Mouse (Mus musculus): ENCODE data around the gene Chmp2b. TPM values are rescaled to one million over a fixed set of nuclear protein-coding genes. Genes with fewer than 3 reads are reported as not detected.

Gene Chmp2b
- polyA plus RNA-seq, 1 experiment = 46.7 TPM

DNA sequence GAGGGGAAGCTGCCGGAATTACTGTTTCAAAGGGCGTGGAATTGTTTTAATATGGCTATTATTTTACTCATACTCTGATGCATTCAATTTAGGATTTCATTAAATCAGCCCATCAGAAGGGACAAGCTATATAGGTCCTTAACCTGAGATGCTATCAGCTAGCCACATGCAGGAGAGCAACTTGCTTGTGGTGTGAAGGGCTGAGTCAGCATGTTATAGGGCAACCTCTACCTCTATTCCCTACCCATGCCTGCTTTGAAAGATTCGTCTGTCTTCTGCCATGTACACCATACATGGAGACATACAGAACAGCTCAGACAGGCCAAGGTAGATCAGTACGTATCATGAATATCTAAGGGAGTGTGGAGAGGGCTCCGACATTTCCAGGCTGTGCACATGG is 35.8 kb downstream of the Chmp2b start:
- H3K4me1 ChIP-seq (ENCODE audit: control insufficient read depth, insufficient read depth, insufficient read length, low read length) = no peaks in the 10 kb centered on the region
- no peak overlapping the region for H3K27ac ChIP-seq (ENCODE audit: insufficient read depth, low read depth, low read length)
- H3K4me3 ChIP-seq (ENCODE audit: low read depth, low read length) = no peak overlapping the region
- no peaks in the 10 kb centered on the region for H3K27me3 ChIP-seq (ENCODE audit: control insufficient read depth, insufficient read depth, low read length)
- 86% methylated on average over 5 of the region's 5 CpGs for WGBS
- no peaks in the 10 kb centered on the region for H3K36me3 ChIP-seq (ENCODE audit: control insufficient read depth, insufficient read depth, low read length)
- TF ChIP-seq CTCF (IDR thresholded peaks at IDR 0.05; ENCODE audit: extremely low read depth, insufficient read length, insufficient replicate concordance, low read depth, low read length) (no peak), POLR2A (IDR thresholded peaks at IDR 0.05; ENCODE audit: low read depth, low read length) (no peak)

- 79% methylated on average over 2 of the region's 2 CpGs for WGBS
- no peak overlapping the region for H3K27ac ChIP-seq (ENCODE audit: insufficient read depth, low read depth, low read length)
- no peak overlapping the region for H3K4me3 ChIP-seq (ENCODE audit: low read depth, low read length)
- H3K27me3 ChIP-seq (ENCODE audit: control insufficient read depth, insufficient read depth, low read length) = no peaks in the 10 kb centered on the region
- H3K4me1 ChIP-seq (ENCODE audit: control insufficient read depth, insufficient read depth, insufficient read length, low read length) = no peaks in the 10 kb centered on the region
- TF ChIP-seq CTCF (IDR thresholded peaks at IDR 0.05; ENCODE audit: extremely low read depth, insufficient read length, insufficient replicate concordance, low read depth, low read length) (no peak), POLR2A (IDR thresholded peaks at IDR 0.05; ENCODE audit: low read depth, low read length) (no peak)
- H3K36me3 ChIP-seq (ENCODE audit: control insufficient read depth, insufficient read depth, low read length) = no peaks in the 10 kb centered on the region
Observed at GRCm38 (mm10) chr16:65526004-65526403, 36.5 kb downstream of the Chmp2b start.

DNA sequence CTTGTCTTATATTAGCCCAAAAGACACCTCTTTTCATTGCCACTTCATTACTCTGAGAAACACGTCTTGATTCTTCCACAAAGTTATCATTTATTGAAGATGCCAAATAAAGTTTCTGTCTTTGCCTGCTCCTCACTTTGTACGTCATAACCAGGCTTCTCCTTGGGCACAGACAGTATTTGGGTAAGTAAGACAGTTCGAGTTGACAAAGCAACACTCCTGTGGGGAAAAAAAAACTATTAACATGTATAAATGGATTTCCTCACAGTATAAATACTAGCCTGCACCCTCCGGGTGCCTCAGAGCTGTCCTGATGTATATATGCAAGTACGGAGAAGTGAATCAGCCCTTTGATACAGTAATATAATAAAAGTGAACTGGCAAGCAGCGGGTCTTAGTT is 42.3 kb downstream of the Chmp2b start, which contains the start of gene Pou1f1:
Gene Pou1f1 (plus strand): TSS at position 301 of the 400 bp plus-strand sequence.
- no peaks in the 10 kb centered on the region for H3K27me3 ChIP-seq (ENCODE audit: control insufficient read depth, insufficient read depth, low read length)
- no peaks in the 10 kb centered on the region for H3K36me3 ChIP-seq (ENCODE audit: control insufficient read depth, insufficient read depth, low read length)
- TF ChIP-seq CTCF (IDR thresholded peaks at IDR 0.05; ENCODE audit: extremely low read depth, insufficient read length, insufficient replicate concordance, low read depth, low read length) = no peak
- no peaks in the 10 kb centered on the region for H3K4me1 ChIP-seq (ENCODE audit: control insufficient read depth, insufficient read depth, insufficient read length, low read length)
- H3K27ac ChIP-seq (ENCODE audit: insufficient read depth, low read depth, low read length) = no peak within 1 kb of the TSS
- WGBS = 45% methylated on average over 6 of the region's 6 CpGs
- no peak within 1 kb of the TSS for H3K4me3 ChIP-seq (ENCODE audit: low read depth, low read length)

DNA sequence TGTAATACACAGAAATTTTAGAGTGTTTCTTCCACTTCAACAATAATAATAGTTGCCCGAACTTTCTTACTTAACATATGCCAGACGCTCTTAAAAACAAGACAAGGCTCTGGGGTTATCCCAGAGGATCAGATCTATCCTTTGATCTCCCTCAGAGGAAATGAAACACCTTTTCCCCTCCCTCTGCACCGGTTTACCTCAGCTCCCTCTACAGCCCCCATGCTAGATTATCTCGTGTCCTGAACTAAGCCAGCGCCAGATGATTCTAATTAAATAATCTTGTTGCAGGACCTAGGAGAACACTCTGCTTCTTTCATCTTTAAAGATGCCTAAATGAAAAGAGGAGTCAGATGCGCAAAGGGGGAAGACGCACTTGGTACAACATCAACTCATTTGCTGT is 48.3 kb downstream of the Chmp2b start:
- TF ChIP-seq POLR2A (IDR thresholded peaks at IDR 0.05; ENCODE audit: low read depth, low read length) (no peak), CTCF (IDR thresholded peaks at IDR 0.05; ENCODE audit: extremely low read depth, insufficient read length, insufficient replicate concordance, low read depth, low read length) (no peak)
- Histone ChIP-seq H3K27me3 (ENCODE audit: control insufficient read depth, insufficient read depth, low read length) (no peaks in the 10 kb centered on the region), H3K36me3 (ENCODE audit: control insufficient read depth, insufficient read depth, low read length) (no peaks in the 10 kb centered on the region), H3K4me1 (ENCODE audit: control insufficient read depth, insufficient read depth, insufficient read length, low read length) (no peaks in the 10 kb centered on the region), H3K4me3 (ENCODE audit: low read depth, low read length) (no peak overlapping the region), H3K27ac (ENCODE audit: insufficient read depth, low read depth, low read length) (no peak overlapping the region)
- 75% methylated on average over 7 of the region's 7 CpGs for WGBS

DNA sequence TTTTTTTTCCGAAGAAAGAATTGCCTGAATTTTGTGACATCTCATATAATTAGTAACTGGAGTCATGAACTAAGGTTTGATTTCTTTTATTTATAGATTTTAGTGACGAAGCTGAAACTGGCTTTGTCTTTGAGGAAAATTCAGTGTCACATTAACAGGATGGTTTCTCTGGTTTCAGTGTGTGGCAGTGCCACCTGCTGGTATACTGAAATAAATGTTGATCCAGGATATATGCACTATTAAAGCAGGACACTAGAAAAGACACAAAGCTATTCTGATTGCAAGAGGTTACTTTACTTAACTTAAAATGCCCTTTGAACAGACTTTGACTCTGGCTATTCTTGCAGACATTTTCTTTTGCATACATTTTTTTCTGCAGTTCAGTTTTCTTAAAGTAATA is 65.5 kb downstream of the Chmp2b start:
- Histone ChIP-seq H3K27ac (ENCODE audit: insufficient read depth, low read depth, low read length) (no peak overlapping the region), H3K4me3 (ENCODE audit: low read depth, low read length) (no peak overlapping the region), H3K36me3 (ENCODE audit: control insufficient read depth, insufficient read depth, low read length) (no peaks in the 10 kb centered on the region)

GRCm38 (mm10) chr16:65496030-65496429 is 66.5 kb downstream of the Chmp2b start:
- Histone ChIP-seq H3K36me3 (ENCODE audit: control insufficient read depth, insufficient read depth, low read length) (no peaks in the 10 kb centered on the region), H3K27me3 (ENCODE audit: control insufficient read depth, insufficient read depth, low read length) (no peaks in the 10 kb centered on the region), H3K4me3 (ENCODE audit: low read depth, low read length) (no peak overlapping the region), H3K27ac (ENCODE audit: insufficient read depth, low read depth, low read length) (no peak overlapping the region), H3K4me1 (ENCODE audit: control insufficient read depth, insufficient read depth, insufficient read length, low read length) (no peaks in the 10 kb centered on the region)
- WGBS = 68% methylated on average over 5 of the region's 5 CpGs
- TF ChIP-seq CTCF (IDR thresholded peaks at IDR 0.05; ENCODE audit: extremely low read depth, insufficient read length, insufficient replicate concordance, low read depth, low read length) = no peak
- no peak for TF ChIP-seq POLR2A (IDR thresholded peaks at IDR 0.05; ENCODE audit: low read depth, low read length)

More for the DNA sequence above, 65.5 kb downstream of the Chmp2b start:
- no peak for TF ChIP-seq POLR2A (IDR thresholded peaks at IDR 0.05; ENCODE audit: low read depth, low read length)
- TF ChIP-seq CTCF (IDR thresholded peaks at IDR 0.05; ENCODE audit: extremely low read depth, insufficient read length, insufficient replicate concordance, low read depth, low read length) = no peak
- Histone ChIP-seq H3K27me3 (ENCODE audit: control insufficient read depth, insufficient read depth, low read length) (no peaks in the 10 kb centered on the region), H3K4me1 (ENCODE audit: control insufficient read depth, insufficient read depth, insufficient read length, low read length) (no peaks in the 10 kb centered on the region)
- WGBS = 37% methylated on average over 2 of the region's 2 CpGs

Other genes with a start within 250 kb of the Chmp2b start
- gene Pou1f1, start 42.2 kb downstream of the Chmp2b start, polyA plus RNA-seq (2012; rRNA removed) = not detected in 2 replicates

All from small intestine, adult 2 months (tissue).